Mouse (Mus musculus) left cerebral cortex, adult 2 months (tissue): Measurements from ENCODE around the gene Hao2. TPM values are rescaled to one million over a fixed set of nuclear protein-coding genes. Genes with fewer than 3 reads are reported as not detected.

Experiments used
- DNase-seq, 2 experiments: peaks; one replicate each; pipeline ENCODE4 v3.0.0; 2021 to 2022; ENCODE audit warnings: low spot score in 2 of 2, mixed read lengths in 1 of 2; ENCODE audit errors: extremely low spot score in 1 of 2
- H3K27ac ChIP-seq: fragments of 200-600 bp; 2 replicates; pipeline ENCODE4 v1.8.1; 2022
- H3K4me3 ChIP-seq: fragments of 200-600 bp; 2 replicates; pipeline ENCODE4 v1.8.1; 2022
- CTCF ChIP-seq: fragments of 200-600 bp; IDR thresholded peaks from 2 replicates; pipeline ENCODE4 v1.8.1; 2022; ENCODE audit warnings: antibody characterized with exemption, mild to moderate bottlenecking, moderate library complexity
- intact Hi-C: fragments of 180-260 bp; cut with DNase I; formaldehyde crosslinking; loops from one replicate; pipeline ENCODE4 v1.15.1; 2025
- total RNA-seq, 2 experiments: library from RNA; stranded (reverse); gene quantifications; 2 replicates each; pipeline ENCODE4 v1.2.3; 2021

Hao2 gene
- total RNA-seq, 2 experiments from 2014 or later: not detected

DNA sequence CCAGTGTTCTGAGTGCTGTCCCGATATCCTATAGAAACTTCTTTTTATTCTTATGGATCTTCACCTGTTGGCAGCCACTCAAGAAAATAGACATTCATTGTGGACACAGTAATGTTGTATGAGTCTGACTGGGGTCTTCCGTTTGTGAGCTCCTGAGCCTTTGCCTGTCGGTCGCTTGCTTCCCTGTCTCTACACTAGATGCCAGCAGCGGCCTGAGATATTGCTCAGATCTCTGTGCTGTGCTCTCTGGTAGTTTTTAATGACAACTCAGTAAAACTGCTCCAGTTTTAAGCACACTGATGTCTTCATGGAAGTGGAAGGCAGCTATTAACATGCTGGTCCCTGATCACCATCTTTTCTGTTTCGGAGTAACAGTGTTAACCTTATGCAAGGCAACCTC, 20.6 kb upstream of the Hao2 start:
- Histone ChIP-seq H3K27ac (no peak overlapping the region), H3K4me3 (no peak overlapping the region)
- TF ChIP-seq CTCF: no peak; the same call in 1 of the 2 replicates
- DNase-seq: no peak
- intact Hi-C loops: no loop called here

DNA sequence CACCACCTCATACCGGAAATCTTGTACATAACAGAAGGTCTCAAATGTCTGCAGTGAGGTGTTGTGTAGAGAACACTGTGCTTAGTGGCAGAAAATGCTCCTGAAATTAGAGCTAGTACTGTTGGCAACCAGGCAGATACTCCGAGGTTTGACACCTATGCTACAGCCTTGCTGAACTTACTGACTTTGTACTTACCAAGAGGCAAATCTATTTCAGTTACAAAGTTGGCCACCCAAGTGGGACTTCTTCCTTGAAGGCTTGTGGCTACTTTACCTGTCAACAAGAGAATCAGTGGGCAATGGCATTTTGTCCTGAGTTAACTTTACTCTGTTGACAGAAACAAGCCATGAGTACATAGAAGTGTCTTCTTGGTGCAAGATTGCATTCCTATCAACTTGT, 4.6 kb upstream of the Hao2 start:
- intact Hi-C loops: loop anchor here (10.0 kb wide), 1 partner anchor 1247 kb away; no protein-coding TSS in a partner anchor
- no peak for TF ChIP-seq CTCF
- no peak for DNase-seq
- H3K4me3 ChIP-seq: no peak overlapping the region
- H3K27ac ChIP-seq: no peak overlapping the region

DNA sequence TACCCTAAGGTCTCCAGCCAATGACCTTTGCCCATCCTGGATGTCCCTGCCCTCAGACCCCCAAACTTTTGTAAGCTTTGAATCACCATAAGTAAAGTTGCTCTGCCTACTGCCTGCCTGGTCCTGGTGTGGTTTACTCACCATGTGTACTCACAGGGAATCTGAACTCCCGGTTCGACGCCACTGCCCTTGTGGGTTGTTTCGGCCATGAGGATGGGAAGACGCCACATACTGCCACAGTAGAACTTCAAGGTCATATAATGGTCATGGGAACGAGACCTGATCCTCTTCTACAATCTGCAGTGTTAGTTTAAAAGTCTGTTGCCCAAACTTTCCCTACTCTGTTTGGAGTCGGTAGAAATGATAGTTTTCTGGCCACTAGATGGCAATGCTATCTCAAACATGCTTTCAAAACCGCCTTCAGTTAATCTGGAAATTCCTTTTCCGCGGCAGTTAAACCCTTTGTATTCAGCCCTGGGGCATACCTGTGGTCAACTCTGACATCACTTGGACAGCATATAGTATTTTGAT, 2.1 kb upstream of the Hao2 start:
- intact Hi-C loops: loop anchor here (2.0 to 10.0 kb wide), 2 partner anchors 1044 to 1250 kb away; no protein-coding TSS in a partner anchor
- TF ChIP-seq CTCF: peak; percentile 65
- no peak overlapping the region for H3K4me3 ChIP-seq
- peak in 1 of 2 experiments; percentile 16 for DNase-seq
- H3K27ac ChIP-seq: no peak overlapping the region

DNA sequence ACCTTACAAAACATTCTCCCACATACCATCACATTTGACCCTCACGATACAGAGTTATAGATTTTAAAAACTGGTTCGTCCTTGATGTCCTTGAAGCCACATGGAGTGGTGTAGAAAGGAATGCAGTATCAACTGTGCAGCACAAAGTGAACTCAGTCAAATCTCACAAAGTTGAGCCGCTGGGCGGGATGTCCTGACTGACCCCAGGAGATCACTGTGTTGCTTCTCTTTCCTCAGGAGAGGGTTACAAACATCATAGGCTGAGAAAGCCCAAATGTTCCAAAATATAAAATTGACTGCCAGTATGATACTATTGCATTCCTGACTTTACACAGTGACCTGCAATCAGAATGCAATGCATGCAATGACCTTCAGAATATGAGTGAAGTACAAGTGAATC, 2.6 kb downstream of the Hao2 start:
- H3K4me3 ChIP-seq: no peak overlapping the region
- TF ChIP-seq CTCF: no peak
- H3K27ac ChIP-seq: no peak overlapping the region
- intact Hi-C loops: loop anchor here (5.0 to 10.0 kb wide), 2 partner anchors 82 to 1254 kb away; no protein-coding TSS in a partner anchor
- no peak for DNase-seq

DNA sequence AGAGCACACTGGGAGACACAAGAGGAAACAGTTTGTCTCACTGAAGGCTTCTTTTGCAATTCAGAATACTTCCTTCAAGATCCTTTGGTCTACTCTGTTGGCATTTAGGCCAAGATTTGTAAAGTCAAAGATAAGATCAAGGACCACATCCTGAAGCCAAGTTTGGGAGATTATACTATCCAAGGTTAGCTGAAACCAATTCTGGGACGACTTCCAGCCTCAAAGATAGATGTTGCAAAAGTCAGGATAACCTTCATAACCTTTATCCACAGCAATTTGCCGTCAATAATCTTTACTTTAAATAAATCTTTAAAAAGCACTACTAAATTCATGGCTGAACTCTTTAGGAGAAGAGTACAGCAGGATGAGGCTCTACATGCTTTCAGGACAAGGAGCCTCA, 4.8 kb downstream of the Hao2 start:
- TF ChIP-seq CTCF: no peak
- no peak for DNase-seq
- Histone ChIP-seq H3K27ac (no peak overlapping the region), H3K4me3 (no peak overlapping the region)
- intact Hi-C loops: no loop called here

DNA sequence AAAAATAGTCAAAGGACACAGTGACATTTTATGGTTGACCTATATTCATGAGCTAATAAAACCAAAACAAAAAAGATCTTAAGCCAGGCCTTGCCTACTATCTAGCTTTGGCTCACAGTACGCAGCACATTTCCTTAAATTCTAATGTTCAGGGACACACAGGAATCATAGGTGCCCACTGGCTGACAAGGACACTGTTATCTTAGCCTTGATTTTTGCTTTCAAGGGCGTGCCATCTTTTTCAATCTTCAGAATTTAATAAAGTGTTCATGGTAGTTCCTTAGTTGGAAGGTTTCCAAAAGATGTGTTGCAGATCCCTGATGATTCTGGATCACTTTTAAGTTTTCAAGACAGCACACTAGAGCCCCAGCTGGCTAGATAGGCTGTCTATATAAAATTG, 12.2 kb downstream of the Hao2 start:
- TF ChIP-seq CTCF: no peak
- Histone ChIP-seq H3K4me3 (no peak overlapping the region), H3K27ac (no peak overlapping the region)
- intact Hi-C loops: no loop called here
- no peak for DNase-seq

DNA sequence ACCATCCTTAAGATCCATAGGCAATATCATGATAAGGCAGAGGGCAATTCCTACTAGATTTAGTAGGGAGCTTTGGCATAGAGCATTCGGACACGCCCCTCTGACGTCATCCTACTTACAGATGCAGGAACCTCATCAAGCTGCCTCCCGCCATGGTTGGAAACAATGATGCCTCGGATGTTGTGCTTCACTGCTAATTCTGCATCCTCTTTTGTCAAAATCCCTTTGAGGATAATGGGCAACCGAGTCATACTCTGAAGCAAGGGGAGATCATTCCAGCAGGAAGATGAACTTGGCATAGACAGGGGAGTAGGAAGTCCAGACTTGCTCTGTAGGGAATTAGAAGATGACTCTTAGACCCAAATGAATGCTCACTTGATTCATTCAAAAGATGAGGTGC, 12.8 kb downstream of the Hao2 start:
- H3K27ac ChIP-seq: no peak overlapping the region

DNA sequence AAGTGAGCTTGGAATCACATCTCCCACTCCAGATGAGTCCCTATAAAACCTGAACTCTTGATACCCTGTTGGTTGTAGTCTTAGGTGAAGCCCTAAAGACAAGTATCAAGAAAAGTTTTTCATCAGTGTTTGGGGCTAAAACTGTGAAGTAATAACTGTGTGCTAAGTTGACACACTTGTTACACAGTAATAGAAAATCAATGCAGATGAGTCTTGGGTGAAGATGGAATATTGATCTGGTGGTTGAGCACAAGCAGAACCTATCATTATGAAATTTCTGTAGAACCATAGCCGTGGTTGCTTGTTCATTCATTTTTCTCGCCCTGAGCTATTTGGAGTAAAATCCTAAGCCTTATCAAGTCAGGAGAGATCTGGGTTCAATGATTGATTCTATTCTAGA, 24.8 kb downstream of the Hao2 start:
- Histone ChIP-seq H3K27ac (no peak overlapping the region), H3K4me3 (no peak overlapping the region)
- intact Hi-C loops: no loop called here
- no peak for DNase-seq
- no peak for TF ChIP-seq CTCF

More for the DNA sequence above, 12.8 kb downstream of the Hao2 start:
- no peak overlapping the region for H3K4me3 ChIP-seq
- intact Hi-C loops: no loop called here
- no peak for TF ChIP-seq CTCF
- no peak for DNase-seq

DNA sequence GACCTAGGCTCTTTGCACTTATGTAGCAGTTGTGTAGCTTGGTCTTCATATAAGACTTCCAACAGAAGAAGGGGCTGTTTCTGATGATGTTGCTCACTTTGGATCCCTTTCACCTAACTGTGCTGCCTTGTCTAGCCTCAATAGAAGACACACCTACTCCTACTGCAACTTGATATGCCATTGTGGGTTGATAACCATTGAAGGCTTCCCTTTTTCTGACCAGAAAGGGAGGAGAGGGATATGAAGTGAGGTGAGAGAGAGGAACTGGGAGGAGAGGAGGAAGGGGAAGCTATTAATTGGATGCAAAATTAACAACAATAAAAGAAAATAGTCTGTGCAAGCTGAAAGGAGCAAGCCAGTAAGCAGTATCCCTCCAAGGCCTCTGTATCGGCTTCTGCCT, 30.2 kb downstream of the Hao2 start:
- DNase-seq: no peak
- H3K4me3 ChIP-seq: no peak overlapping the region
- TF ChIP-seq CTCF: no peak
- intact Hi-C loops: no loop called here
- no peak overlapping the region for H3K27ac ChIP-seq

DNA sequence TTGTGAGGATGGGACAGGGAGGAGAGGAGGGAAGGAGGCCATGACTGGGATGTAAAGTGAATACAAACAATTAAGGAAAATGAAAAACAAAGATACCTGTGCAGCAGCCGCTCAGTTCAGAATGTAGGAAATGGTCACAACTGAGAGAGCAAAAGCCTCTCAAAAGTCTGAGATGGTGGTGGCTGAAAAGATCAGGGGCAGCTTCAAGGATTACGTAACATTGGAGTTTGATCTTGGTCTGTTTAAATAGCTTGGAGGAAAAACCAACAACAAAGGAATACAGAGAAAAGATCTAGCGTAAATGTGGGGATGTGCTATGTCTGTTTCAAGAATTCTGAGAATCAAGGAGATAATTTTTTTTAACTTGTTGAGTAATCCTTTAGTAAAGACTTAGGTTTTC, 33.5 kb downstream of the Hao2 start, which contains the start of gene Hsd3b1:
TSS of gene Hsd3b1 (minus strand) at position 219 of the 400 bp plus-strand sequence.
- no peak for TF ChIP-seq CTCF
- no peak within 1 kb of the TSS for H3K27ac ChIP-seq
- intact Hi-C loops: no loop called here
- no peak within 1 kb of the TSS for H3K4me3 ChIP-seq
- no peak for DNase-seq

DNA sequence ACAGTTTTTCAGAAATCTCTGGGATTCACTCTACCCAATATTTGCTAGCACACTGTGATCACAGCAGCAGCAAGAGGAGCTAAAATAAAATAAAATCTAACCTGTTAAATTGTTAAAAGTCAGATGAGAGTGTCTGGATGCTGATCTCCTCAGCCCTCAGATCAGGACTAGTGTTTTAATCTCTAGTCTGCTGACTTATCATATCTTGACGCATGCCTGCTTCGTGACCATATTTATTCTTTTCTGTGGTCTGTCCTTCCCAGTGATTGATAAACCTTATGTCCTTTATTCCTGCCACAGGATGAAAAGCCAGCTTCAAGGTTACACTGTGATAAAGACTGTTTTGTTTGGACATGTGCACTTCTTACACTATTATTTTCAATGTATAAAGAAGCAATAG, 35.0 kb downstream of the Hao2 start:
- H3K27ac ChIP-seq: no peak overlapping the region
- no peak overlapping the region for H3K4me3 ChIP-seq
- DNase-seq: no peak
- intact Hi-C loops: no loop called here
- TF ChIP-seq CTCF: no peak

DNA sequence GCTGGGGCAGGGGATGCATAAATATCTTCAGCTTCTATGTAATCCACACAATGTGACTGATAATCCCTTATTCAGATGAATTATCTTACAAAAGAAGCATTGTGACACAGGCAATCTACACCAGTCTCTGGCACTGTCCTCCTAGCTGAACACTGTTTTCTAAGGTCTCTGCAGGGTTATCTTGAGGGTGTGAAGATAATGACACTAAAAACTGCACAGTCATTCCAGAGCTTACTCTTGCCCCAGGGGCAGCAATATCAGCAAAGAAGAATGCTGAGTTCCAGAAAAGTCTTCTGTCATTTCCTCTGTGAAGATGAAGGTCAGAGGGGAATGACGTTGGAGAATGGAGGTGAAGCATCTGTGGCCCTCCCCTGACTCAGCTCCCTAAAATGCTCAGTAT, 36.1 kb downstream of the Hao2 start:
- no peak overlapping the region for H3K4me3 ChIP-seq
- DNase-seq: no peak
- TF ChIP-seq CTCF: no peak
- intact Hi-C loops: no loop called here
- H3K27ac ChIP-seq: no peak overlapping the region

DNA sequence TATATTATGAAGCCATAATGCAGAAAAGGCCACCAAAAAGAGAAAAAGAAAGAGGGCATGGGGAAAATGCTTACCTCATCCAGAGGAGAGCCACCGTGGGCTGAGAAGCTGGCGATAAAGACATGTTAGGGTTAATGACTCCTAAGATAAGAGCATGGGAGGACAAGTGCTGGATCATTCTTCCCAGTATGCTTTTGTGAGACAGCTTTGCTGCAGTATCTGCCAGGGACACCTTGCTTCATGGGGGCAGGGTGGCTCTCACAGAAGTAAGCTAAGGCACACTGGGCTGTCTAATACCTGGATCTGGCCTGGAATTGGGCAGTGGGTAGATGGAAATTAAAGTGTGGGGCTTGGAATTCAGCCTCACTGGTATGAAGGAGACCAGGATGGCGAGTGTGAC, 37.9 kb downstream of the Hao2 start:
- DNase-seq: no peak
- Histone ChIP-seq H3K27ac (no peak overlapping the region), H3K4me3 (no peak overlapping the region)
- no peak for TF ChIP-seq CTCF
- intact Hi-C loops: no loop called here
